Mouse (Mus musculus) heart, embryonic 14.5 days (tissue): ENCODE results near the gene Tmem63c. TPM values are rescaled to one million over a fixed set of nuclear protein-coding genes. Genes with fewer than 3 reads are reported as not detected.

Source experiments
- ATAC-seq: fragments of 200-750 bp; cut with Nextera tagmentation; 2 replicates; pipeline ENCODE4 v1.8.0; 2017; ENCODE audit warnings: low read depth, moderate TSS enrichment; ENCODE audit not compliant: insufficient number of reproducible peaks, insufficient read depth, low FRiP score
- H3K27ac ChIP-seq, 2 experiments: fragments of 200-500 bp in 1 of 2; fragments of 300-500 bp in 1 of 2; sonication (generic) in 1 of 2; replicated peaks in 1 of 2; 2 replicates each; pipeline ENCODE4 v1.5.1; 2012 to 2014; ENCODE audit warnings: low read depth in 2 of 2, low read length in 2 of 2, control low read depth in 1 of 2, mild to moderate bottlenecking in 1 of 2, mixed read lengths in 1 of 2; ENCODE audit not compliant: control insufficient read depth in 1 of 2, insufficient read depth in 1 of 2
- H3K27me3 ChIP-seq: fragments of 300-500 bp; sonication (generic); 2 replicates; pipeline ENCODE4 v1.6.1; 2014; ENCODE audit warnings: mild to moderate bottlenecking, low read length, control low read depth; ENCODE audit not compliant: control insufficient read depth, insufficient read depth
- H3K36me3 ChIP-seq: fragments of 300-500 bp; sonication (generic); 2 replicates; pipeline ENCODE4 v1.6.1; 2014; ENCODE audit warnings: mild to moderate bottlenecking, control low read depth, low read length, mixed read lengths; ENCODE audit not compliant: control insufficient read depth, insufficient read depth
- H3K4me1 ChIP-seq, 2 experiments: fragments of 200-500 bp in 1 of 2; fragments of 300-500 bp in 1 of 2; sonication (generic) in 1 of 2; 2 replicates each; pipeline ENCODE4 v1.6.1; 2012 to 2014; ENCODE audit warnings: low read length in 2 of 2, control low read depth in 1 of 2, mixed read lengths in 1 of 2; ENCODE audit not compliant: control insufficient read depth in 2 of 2, insufficient read depth in 2 of 2
- H3K4me2 ChIP-seq: fragments of 300-500 bp; sonication (generic); 2 replicates; pipeline ENCODE4 v1.6.1; 2014; ENCODE audit warnings: mild to moderate bottlenecking, low read length
- H3K4me3 ChIP-seq, 2 experiments: fragments of 200-500 bp in 1 of 2; fragments of 300-500 bp in 1 of 2; sonication (generic) in 1 of 2; 2 replicates each; pipeline ENCODE4 v1.5.1; 2012 to 2014; ENCODE audit warnings: low read length in 2 of 2, mild to moderate bottlenecking in 2 of 2, control low read depth in 1 of 2, low read depth in 1 of 2, moderate library complexity in 1 of 2; ENCODE audit not compliant: control insufficient read depth in 1 of 2, insufficient read depth in 1 of 2
- H3K9ac ChIP-seq: fragments of 300-500 bp; sonication (generic); 2 replicates; pipeline ENCODE4 v1.6.1; 2014; ENCODE audit warnings: mild to moderate bottlenecking, low read length
- H3K9me3 ChIP-seq: fragments of 300-500 bp; sonication (generic); 2 replicates; pipeline ENCODE4 v1.6.1; 2016; ENCODE audit warnings: low read length, control low read depth; ENCODE audit not compliant: control insufficient read depth
- WGBS: fragments of 180-500 bp; shearing (Covaris S2); extraction: QIAGEN DNeasy Blood & Tissue Kit; methylation state at CpG from one replicate; pipeline ENCODE4 v1.1.7; 2014; 5-methylcytosine and 5-hydroxymethylcytosine counted together
- polyA plus RNA-seq: library from polyadenylated mRNA; unstranded; fragments of >200 nt; fragmentation: Nextera tagmentation; extraction: Ambion mirVana; gene quantifications from 2 replicates; pipeline ENCODE4 v1.2.1, GENCODE M21; 2014

Gene Tmem63c
- polyA plus RNA-seq, 1 experiment from 2014 or later: 0.35 TPM

DNA sequence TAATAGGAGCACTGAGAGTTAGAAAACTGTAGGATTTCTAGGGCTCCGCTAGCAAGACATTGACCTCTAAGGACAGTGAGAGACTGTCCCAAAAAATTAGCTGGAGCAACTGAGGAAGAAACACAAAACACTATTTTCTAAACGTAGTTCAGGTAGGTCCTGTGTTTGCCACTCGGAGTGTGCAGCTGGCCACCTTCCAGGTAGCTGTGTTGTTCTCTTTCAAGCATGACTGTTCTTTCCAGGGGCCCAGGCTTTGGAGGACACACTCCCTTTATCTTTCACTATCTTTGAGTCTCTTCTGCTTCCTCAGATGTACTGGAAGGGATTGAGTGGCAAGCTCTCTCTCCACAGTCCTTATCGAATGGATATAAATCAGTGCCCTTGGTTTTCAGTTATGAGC, 82.3 kb downstream of the Tmem63c start:
- no peak for ATAC-seq
- 83% methylated on average over 4 of the region's 4 CpGs for WGBS

DNA sequence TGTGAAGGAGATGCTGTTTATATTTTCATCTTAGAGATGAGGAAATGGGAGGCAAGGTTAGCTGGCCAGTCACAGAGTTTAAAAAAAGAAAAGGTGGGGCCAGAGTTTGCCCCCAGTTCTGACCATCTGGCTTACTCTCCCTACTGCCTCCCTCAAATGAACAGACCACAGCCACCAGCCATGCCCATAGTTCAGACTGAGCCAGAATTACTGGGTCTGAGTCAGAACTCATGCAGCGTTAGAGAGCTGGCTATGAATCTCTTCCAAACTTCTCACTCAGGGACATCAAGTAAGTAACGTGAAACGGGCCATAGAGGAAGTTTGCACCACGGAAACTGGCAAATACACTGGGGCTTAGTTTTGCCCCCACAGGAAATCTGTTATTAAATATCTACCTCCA, 83.7 kb downstream of the Tmem63c start:
- H3K36me3 ChIP-seq: peaks cover 19% of the 10 kb centered on the region
- H3K27ac ChIP-seq: no peak overlapping the region
- no peak overlapping the region for H3K9ac ChIP-seq
- no peak overlapping the region for H3K4me3 ChIP-seq
- ATAC-seq: no peak
- H3K27me3 ChIP-seq: peaks cover 32% of the 10 kb centered on the region
- 0 out of 4 replicates have a peak, but pooled peaks cover 0 to 5% of the 10 kb centered on the region in 2 experiments for H3K4me1 ChIP-seq
- H3K9me3 ChIP-seq: no peaks in the 10 kb centered on the region
- 87% methylated on average over 4 of the region's 4 CpGs for WGBS
- H3K4me2 ChIP-seq: no peak overlapping the region

More for the DNA sequence above, 82.3 kb downstream of the Tmem63c start:
- H3K27me3 ChIP-seq: peaks cover 34% of the 10 kb centered on the region
- H3K9me3 ChIP-seq: no peaks in the 10 kb centered on the region
- no peak overlapping the region for H3K9ac ChIP-seq
- H3K36me3 ChIP-seq: peaks cover 6% of the 10 kb centered on the region
- no peak overlapping the region for H3K27ac ChIP-seq
- no peak overlapping the region for H3K4me2 ChIP-seq
- no peak overlapping the region for H3K4me3 ChIP-seq
- H3K4me1 ChIP-seq: 0 out of 4 replicates have a peak, but pooled peaks cover 0 to 5% of the 10 kb centered on the region in 2 experiments

DNA sequence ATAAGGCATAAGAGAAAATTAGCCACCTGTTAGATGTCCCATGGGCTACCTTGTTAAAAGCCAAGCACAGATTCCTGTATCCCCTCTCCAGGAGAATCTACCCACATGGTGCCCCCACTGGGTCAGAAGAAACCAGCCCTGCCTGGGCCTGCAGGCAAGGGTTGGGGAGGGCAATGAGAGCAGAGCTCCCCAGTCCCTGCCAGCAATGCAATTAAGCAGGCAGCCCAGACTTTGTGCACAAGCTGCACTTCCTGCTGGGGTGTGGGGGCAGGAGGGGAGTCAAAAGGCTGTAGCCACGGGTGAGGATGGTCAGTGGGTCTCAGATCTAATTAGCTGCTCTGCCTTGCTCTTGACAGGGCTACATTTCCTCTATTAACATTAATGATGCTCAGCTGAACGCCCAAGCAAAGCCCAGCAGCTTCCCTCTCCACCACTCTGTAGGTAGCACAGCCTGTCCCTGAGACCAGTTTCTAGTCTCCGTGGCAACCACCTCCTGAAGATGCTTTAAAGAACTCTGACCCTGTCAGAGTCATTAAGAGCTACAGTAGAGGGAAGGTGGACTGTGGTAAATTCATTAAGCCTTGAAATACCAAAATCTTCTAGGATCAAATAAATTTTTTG, 86.3 kb downstream of the Tmem63c start:
- H3K4me1 ChIP-seq: 0 out of 4 replicates have a peak, but pooled peaks cover 0 to 1% of the 10 kb centered on the region in 2 experiments
- H3K27ac ChIP-seq: no peak overlapping the region
- peaks cover 7% of the 10 kb centered on the region for H3K27me3 ChIP-seq
- H3K4me2 ChIP-seq: no peak overlapping the region
- no peaks in the 10 kb centered on the region for H3K9me3 ChIP-seq
- H3K9ac ChIP-seq: no peak overlapping the region
- no peak overlapping the region for H3K4me3 ChIP-seq
- 59% methylated on average over 3 of the region's 3 CpGs for WGBS
- H3K36me3 ChIP-seq: peaks cover 39% of the 10 kb centered on the region
- ATAC-seq: no peak

DNA sequence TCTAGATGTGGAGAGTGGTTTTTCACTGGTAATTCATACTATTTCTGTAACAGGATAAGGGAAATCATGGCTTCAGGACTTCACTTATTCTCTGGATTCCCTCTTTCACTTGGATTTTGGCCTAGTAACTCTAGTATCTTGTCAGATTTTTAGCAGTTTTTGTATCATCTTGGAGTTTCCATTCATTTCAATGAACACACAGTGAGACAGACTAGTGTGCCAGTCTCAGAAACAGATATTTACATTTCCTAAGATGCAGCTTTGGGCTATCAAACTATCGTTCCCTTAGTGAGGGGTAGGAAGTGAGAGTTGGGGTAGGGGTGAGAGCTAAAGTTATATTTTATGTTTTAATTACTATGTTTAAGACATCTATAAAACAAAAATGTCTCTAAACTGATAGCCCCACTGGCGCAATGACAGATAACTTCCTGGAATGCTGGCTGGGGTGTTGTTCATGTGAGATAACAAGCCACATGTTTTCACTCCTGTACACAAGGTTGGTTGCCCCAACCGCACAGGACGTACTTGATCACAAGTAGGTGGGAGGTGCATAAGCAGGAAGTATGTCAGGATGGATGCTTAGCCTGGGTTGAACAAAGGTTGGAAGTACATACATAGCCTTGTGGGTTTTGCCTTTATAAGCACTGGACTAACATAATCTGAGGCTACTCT, 100.9 kb downstream of the Tmem63c start:
- ATAC-seq: no peak
- Histone ChIP-seq H3K27ac (no peak overlapping the region), H3K27me3 (no peaks in the 10 kb centered on the region), H3K4me2 (no peak overlapping the region), H3K4me1 (no peaks in the 10 kb centered on the region), H3K4me3 (no peak overlapping the region), H3K36me3 (peaks cover 76% of the 10 kb centered on the region), H3K9ac (no peak overlapping the region), H3K9me3 (no peaks in the 10 kb centered on the region)
- WGBS: 72% methylated on average over 4 of the region's 4 CpGs

DNA sequence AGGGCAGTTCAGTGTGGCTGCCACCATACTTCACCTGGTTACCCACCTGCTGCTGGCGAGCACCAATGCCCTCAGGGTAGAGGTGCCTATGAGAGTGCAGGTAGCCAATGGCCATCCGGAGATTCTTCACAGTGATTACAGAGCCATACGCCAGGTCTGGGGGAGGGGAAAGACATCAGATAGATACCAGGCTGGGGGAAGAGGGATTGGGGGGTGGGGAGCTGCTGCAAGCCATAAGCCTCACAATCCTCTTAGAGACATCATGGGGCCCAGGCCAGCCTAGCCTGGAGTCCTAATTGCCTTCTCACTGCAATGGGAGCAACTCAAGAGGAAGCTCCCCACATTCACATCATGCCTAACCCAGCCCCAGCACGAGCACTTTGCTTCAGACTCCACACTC, 106.1 kb downstream of the Tmem63c start:
- Histone ChIP-seq H3K9ac (no peak overlapping the region), H3K4me3 (no peak overlapping the region), H3K27ac (no peak overlapping the region), H3K27me3 (no peaks in the 10 kb centered on the region), H3K4me2 (no peak overlapping the region), H3K9me3 (no peaks in the 10 kb centered on the region), H3K4me1 (peaks cover 0 to 8% of the 10 kb centered on the region in 2 experiments; a peak in 1 of 4 replicates), H3K36me3 (peaks cover 70% of the 10 kb centered on the region)
- WGBS: 70% methylated on average over 4 of the region's 4 CpGs
- ATAC-seq: no peak

DNA sequence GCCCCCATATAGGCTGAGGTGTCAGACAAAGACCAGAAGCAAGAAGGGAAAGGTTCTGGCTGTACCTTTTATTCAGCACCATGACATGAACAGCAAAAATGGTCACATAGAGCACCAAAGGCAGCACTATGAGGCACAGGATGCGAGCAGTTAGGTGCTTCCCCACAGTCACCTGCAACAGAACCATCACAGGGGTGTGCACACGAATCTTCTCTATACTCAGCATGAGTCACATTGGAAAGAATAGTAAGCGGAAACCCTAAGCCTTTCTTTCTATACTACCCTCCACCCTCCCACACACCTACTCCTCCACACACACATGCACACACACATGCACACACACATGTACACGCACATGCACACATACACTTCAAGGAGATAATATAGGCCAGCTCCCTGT, 109.1 kb downstream of the Tmem63c start:
- 91% methylated on average over 4 of the region's 4 CpGs for WGBS
- Histone ChIP-seq H3K9me3 (no peaks in the 10 kb centered on the region), H3K9ac (no peak overlapping the region), H3K4me2 (no peak overlapping the region), H3K27ac (no peak overlapping the region), H3K36me3 (peaks cover 61% of the 10 kb centered on the region), H3K4me3 (no peak overlapping the region), H3K27me3 (no peaks in the 10 kb centered on the region), H3K4me1 (peaks cover 2 to 10% of the 10 kb centered on the region in 2 experiments; a peak in 2 of 4 replicates)
- ATAC-seq: no peak

DNA sequence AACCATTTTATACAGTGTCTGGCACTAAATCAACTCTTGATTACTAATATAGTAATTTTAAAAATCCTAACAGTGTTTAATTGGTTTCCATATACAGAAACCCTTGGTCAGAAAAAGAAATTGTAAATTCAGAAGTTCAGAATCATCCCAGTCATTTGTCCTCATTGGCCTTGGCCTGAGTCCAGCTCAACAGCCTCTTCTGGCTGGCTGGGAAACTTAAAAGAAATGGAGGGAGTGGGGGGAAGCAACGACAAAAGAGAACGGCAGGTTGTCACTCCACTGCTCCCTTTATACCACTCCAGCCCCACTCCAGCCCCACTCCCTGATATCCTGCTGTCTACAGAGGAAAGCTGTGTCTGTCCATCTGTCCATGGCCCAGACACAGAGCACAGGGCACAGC, 110.0 kb downstream of the Tmem63c start:
- Histone ChIP-seq H3K27ac (no peak overlapping the region), H3K9me3 (no peaks in the 10 kb centered on the region), H3K27me3 (no peaks in the 10 kb centered on the region), H3K4me3 (no peak overlapping the region), H3K9ac (no peak overlapping the region), H3K36me3 (peaks cover 60% of the 10 kb centered on the region), H3K4me1 (peaks cover 2 to 10% of the 10 kb centered on the region in 2 experiments; a peak in 2 of 4 replicates), H3K4me2 (no peak overlapping the region)
- ATAC-seq: no peak
- 58% methylated on average over 2 of the region's 2 CpGs for WGBS
